Mouse (Mus musculus) liver, embryonic 16.5 days (tissue): ENCODE results near the gene Zfp286. TPM values are rescaled to one million over a fixed set of nuclear protein-coding genes. Genes with fewer than 3 reads are reported as not detected.

Source experiments
- ATAC-seq: fragments of 200-750 bp; cut with Nextera tagmentation; 2 replicates; pipeline ENCODE4 v1.8.0; 2017; ENCODE audit warnings: low read depth, mild to moderate bottlenecking, moderate number of reproducible peaks, moderate library complexity
- H3K27ac ChIP-seq: fragments of 300-500 bp; sonication (generic); 2 replicates; pipeline ENCODE4 v1.5.1; 2014; ENCODE audit warnings: mild to moderate bottlenecking, low read length
- H3K27me3 ChIP-seq: fragments of 300-500 bp; sonication (generic); 2 replicates; pipeline ENCODE4 v1.6.1; 2014; ENCODE audit warnings: low read depth, low read length, mixed read lengths; ENCODE audit not compliant: control insufficient read depth, insufficient read depth
- H3K36me3 ChIP-seq: fragments of 300-500 bp; sonication (generic); 2 replicates; pipeline ENCODE4 v1.6.1; 2014; ENCODE audit warnings: mild to moderate bottlenecking; ENCODE audit not compliant: control insufficient read depth, insufficient read depth
- H3K4me1 ChIP-seq: fragments of 300-500 bp; sonication (generic); 2 replicates; pipeline ENCODE4 v1.6.1; 2014; ENCODE audit warnings: low read depth, low read length, mixed read lengths; ENCODE audit not compliant: control insufficient read depth
- H3K4me2 ChIP-seq: fragments of 300-500 bp; sonication (generic); 2 replicates; pipeline ENCODE4 v1.6.1; 2014; ENCODE audit warnings: low read depth, low read length, mixed read lengths
- H3K4me3 ChIP-seq: fragments of 300-500 bp; sonication (generic); 2 replicates; pipeline ENCODE4 v1.5.1; 2014; ENCODE audit warnings: low read depth, mild to moderate bottlenecking, low read length
- H3K9ac ChIP-seq: fragments of 300-500 bp; sonication (generic); 2 replicates; pipeline ENCODE4 v1.6.1; 2014; ENCODE audit warnings: low read depth, low read length
- H3K9me3 ChIP-seq: fragments of 300-500 bp; sonication (generic); replicated peaks from 2 replicates; pipeline ENCODE4 v1.6.1; 2016; ENCODE audit warnings: low read length; ENCODE audit not compliant: control insufficient read depth
- WGBS: fragments of 180-500 bp; shearing (Covaris S2); extraction: QIAGEN DNeasy Blood & Tissue Kit; methylation state at CpG from one replicate; pipeline ENCODE4 v1.1.7; 2014; ENCODE audit not compliant: insufficient replicate concordance; 5-methylcytosine and 5-hydroxymethylcytosine counted together
- polyA plus RNA-seq: library from polyadenylated mRNA; unstranded; fragments of >200 nt; fragmentation: Nextera tagmentation; extraction: Ambion mirVana; gene quantifications from 2 replicates; pipeline ENCODE4 v1.2.1, GENCODE M21; 2015

The Zfp286 gene
- polyA plus RNA-seq, 1 experiment from 2014 or later = 0.66 TPM

DNA sequence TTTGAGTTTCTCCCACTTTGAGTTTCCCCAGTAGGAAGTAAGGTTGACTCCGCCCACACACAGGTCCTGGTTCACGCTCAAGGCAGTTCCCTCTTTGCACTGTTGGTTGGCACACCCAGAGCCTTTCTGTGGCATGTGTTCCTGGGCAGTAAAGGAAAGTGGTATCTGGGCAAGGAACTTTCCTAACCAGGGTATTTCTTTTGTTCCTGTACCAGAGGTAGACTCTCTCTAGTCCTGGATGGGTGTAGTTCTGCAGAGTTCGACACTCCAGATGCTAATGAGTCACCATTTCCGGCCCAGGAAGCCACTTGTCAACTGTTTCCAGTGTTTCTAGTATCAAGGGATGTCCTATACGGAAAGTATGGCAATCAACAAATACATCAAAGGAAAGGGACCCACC, 32.6 kb upstream of the Zfp286 start:
- Histone ChIP-seq H3K4me2 (0 out of 2 replicates have a peak overlapping the region, but pooled peaks have one; percentile 1), H3K9ac (no peak overlapping the region), H3K27ac (no peak overlapping the region), H3K9me3 (no peaks in the 10 kb centered on the region), H3K4me3 (peak overlapping the region; percentile 3; the same call in 1 of the 2 replicates), H3K4me1 (peaks cover 6% of the 10 kb centered on the region), H3K27me3 (no peaks in the 10 kb centered on the region; the same call in 1 of the 2 replicates), H3K36me3 (no peaks in the 10 kb centered on the region)
- 27% methylated on average over 5 of the region's 5 CpGs for WGBS
- no peak for ATAC-seq

DNA sequence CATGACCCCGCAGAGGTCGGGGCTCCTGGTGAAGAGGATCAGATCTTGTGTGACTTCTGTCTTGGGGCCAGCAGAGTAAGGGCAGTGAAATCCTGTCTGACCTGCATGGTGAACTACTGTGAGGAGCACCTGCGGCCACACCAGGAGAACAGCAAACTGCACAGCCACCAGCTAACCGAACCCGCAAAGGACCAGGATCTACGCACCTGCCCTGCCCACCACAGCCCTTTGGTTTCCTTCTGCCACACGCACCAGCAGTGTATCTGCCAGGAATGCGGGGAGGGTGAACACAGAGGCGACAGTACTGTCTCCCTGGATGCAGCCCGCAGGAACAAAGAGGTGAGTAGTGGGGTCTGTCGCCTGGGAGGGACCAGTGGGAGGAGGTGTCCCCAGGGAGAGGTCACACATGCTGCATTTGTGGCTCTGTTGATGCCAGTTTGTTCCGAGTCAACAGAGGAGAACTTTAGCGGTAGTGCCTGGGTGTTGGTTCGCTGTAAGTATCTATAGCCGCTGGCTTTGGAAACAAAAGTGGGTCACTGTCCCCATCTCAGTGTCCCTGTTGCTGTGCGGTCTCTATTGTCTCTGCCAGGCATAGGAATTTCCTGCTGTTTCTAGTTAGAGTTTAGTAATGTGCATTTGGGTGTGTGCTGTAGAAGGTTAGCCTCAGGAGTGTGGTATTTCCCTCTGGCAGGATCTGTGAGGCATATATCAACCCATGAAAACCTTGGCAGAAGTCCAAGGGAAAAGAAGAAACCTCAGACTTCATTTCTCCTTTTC, 31.6 kb upstream of the Zfp286 start:
- Histone ChIP-seq H3K27me3 (no peaks in the 10 kb centered on the region; the same call in 1 of the 2 replicates), H3K4me3 (peak overlapping the region; percentile 47), H3K9ac (peak overlapping the region; percentile 42; the same call in 1 of the 2 replicates), H3K4me2 (peak overlapping the region; percentile 46), H3K4me1 (peaks cover 6% of the 10 kb centered on the region), H3K27ac (no peak overlapping the region), H3K36me3 (no peaks in the 10 kb centered on the region), H3K9me3 (no peaks in the 10 kb centered on the region)
- no peak for ATAC-seq
- 3% methylated on average over 16 of the region's 16 CpGs for WGBS

DNA sequence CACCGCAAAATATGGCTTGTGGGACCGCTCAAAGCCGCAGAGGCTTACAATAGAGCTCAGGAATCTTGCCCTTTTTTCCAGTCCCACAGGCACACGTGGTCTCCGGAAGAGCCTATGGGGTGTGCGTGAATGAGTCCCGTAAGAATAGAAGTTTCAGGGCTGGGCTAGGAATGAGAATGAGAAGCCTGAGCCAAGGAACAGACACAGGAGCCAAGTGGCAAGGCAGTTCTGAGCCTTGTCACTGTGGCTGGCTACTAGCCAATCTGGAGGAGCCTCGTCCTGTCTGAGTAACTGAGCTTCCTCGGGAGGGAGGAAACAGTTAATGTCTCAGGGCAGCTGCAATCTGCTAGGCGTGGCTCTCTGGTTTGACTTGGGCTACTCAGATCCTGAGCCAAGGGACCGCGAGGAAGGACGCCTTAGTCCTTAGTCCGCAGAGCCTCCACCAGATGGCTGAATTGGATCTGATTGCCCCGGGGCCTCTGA, 30.8 kb upstream of the Zfp286 start, which contains the start of gene Trim16:
Trim16 (plus strand) TSS at position 173 of the 483 bp plus-strand sequence.
- 3% methylated on average over 15 of the region's 15 CpGs for WGBS
- H3K27ac ChIP-seq = no peak within 1 kb of the TSS

DNA sequence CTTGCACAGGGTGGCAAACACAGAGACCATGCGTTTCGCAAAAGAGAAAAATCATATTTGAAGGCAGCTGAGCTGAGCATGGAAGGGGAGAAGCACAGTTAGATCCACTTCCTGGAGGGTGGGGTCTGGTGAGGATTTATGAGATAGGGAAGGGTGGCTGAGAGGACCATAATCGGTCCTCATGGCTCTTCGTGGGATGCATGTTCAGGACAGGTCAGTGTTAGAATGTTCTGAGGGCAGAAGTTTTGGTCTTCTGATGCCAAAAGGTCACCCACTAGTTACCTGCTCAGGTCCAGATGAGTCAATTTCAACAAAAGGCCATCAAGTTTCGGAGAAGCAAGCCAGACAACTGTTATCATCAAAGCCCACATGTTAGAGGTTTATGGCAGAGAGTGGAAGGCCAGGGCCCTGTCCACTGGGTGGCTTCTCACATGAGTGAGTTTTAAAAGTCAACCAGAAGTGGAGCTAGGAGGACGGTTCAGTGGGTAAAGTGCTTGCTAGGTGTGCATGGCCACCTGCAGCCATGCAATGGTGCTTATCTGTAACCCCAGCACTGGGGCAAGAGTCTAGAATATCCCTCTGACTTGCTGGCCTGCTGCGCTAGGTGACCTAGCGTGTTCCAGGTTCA, 29.9 kb upstream of the Zfp286 start:
- Histone ChIP-seq H3K36me3 (no peaks in the 10 kb centered on the region), H3K27me3 (no peaks in the 10 kb centered on the region; the same call in 1 of the 2 replicates), H3K9me3 (no peaks in the 10 kb centered on the region), H3K4me3 (no peak overlapping the region), H3K4me1 (peaks cover 6% of the 10 kb centered on the region), H3K9ac (no peak overlapping the region), H3K27ac (no peak overlapping the region), H3K4me2 (no peak overlapping the region)
- WGBS = 36% methylated on average over 8 of the region's 8 CpGs
- no peak for ATAC-seq

More for the DNA sequence above, 30.8 kb upstream of the Zfp286 start, which contains the start of gene Trim16:
- Histone ChIP-seq H3K27me3 (no peaks in the 10 kb centered on the region; the same call in 1 of the 2 replicates), H3K4me1 (peaks cover 6% of the 10 kb centered on the region), H3K4me3 (peak within 1 kb of the TSS; percentile 47), H3K4me2 (peak within 1 kb of the TSS; percentile 46), H3K9ac (peak within 1 kb of the TSS; percentile 42; the same call in 1 of the 2 replicates), H3K36me3 (no peaks in the 10 kb centered on the region), H3K9me3 (no peaks in the 10 kb centered on the region)
- peak; percentile 56 for ATAC-seq

DNA sequence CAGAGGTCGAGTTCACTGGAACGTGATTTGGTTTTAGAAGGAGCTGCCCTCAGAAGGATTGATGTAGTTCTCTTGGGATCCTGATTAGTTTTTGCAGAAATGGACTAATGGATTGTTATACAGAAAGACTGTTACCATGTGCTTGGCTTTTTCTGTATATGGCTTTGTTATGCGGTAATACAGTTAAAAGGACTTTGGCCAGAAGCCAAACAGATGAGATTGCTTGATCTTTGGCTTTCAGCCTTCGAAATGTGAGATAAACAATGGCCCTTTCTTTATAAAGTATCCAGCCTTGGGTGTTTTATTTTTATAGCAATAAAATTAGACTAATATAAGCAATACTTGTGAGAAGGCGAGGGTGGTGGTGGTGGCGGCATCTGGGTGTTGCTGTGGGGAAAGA, 27.3 kb upstream of the Zfp286 start:
- H3K27me3 ChIP-seq = no peaks in the 10 kb centered on the region
- no peaks in the 10 kb centered on the region for H3K9me3 ChIP-seq
- no peak overlapping the region for H3K27ac ChIP-seq
- H3K4me2 ChIP-seq = no peak overlapping the region
- 56% methylated on average over 6 of the region's 6 CpGs for WGBS
- ATAC-seq = no peak
- H3K9ac ChIP-seq = no peak overlapping the region
- no peaks in the 10 kb centered on the region for H3K36me3 ChIP-seq
- H3K4me1 ChIP-seq = peaks cover 6% of the 10 kb centered on the region
- no peak overlapping the region for H3K4me3 ChIP-seq

DNA sequence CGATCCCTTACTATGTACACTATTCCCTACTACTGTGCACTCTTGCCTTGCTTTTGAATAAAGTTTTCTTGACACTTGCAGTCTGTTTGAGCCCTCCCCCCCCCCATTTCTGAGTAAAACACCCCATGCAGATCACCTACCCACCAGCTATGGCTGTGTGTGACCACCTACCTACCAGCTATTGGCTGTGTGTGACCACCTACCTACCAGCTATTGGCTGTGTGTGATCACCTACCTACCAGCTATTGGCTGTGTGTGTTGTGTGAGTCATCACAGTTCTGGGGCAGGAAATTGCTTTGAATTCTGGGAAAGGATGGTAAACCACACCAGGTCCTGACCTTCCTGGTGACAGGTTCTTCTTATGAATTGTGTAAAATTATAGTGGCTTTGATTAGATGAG, 26.2 kb upstream of the Zfp286 start:
- no peak overlapping the region for H3K27ac ChIP-seq
- 65% methylated on average over 1 of the region's 1 CpGs for WGBS
- no peak overlapping the region for H3K4me3 ChIP-seq
- no peaks in the 10 kb centered on the region for H3K27me3 ChIP-seq
- no peak overlapping the region for H3K4me2 ChIP-seq
- H3K9ac ChIP-seq = no peak overlapping the region
- no peaks in the 10 kb centered on the region for H3K36me3 ChIP-seq
- no peaks in the 10 kb centered on the region for H3K9me3 ChIP-seq
- peaks cover 1% of the 10 kb centered on the region; the same call in 1 of the 2 replicates for H3K4me1 ChIP-seq
- ATAC-seq = no peak

DNA sequence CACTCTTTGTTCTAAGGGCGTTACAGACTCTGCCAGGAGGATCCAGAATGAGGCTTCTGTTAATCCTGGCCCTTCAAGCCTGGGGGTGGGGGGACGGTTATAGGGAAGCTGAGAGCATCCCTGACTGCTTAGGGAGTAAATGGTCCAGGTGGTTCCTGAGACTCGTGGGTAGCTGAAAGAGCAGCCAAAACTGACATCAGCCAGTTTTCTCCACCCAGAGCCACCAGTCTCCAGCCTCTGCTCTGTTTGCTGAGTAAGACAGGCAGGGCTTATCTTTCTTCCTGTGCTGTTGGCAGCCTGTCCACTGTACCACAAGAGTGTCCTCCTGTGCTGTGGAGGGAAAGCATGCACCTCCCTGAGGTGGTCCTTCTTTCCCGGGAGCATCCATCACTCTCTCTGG, 25.4 kb upstream of the Zfp286 start:
- no peaks in the 10 kb centered on the region for H3K36me3 ChIP-seq
- no peaks in the 10 kb centered on the region; the same call in 1 of the 2 replicates for H3K4me1 ChIP-seq
- no peaks in the 10 kb centered on the region for H3K27me3 ChIP-seq
- no peak overlapping the region for H3K4me3 ChIP-seq
- no peak overlapping the region for H3K4me2 ChIP-seq
- no peak for ATAC-seq
- no peaks in the 10 kb centered on the region for H3K9me3 ChIP-seq
- no peak overlapping the region for H3K9ac ChIP-seq
- 29% methylated on average over 4 of the region's 4 CpGs for WGBS
- H3K27ac ChIP-seq = no peak overlapping the region

DNA sequence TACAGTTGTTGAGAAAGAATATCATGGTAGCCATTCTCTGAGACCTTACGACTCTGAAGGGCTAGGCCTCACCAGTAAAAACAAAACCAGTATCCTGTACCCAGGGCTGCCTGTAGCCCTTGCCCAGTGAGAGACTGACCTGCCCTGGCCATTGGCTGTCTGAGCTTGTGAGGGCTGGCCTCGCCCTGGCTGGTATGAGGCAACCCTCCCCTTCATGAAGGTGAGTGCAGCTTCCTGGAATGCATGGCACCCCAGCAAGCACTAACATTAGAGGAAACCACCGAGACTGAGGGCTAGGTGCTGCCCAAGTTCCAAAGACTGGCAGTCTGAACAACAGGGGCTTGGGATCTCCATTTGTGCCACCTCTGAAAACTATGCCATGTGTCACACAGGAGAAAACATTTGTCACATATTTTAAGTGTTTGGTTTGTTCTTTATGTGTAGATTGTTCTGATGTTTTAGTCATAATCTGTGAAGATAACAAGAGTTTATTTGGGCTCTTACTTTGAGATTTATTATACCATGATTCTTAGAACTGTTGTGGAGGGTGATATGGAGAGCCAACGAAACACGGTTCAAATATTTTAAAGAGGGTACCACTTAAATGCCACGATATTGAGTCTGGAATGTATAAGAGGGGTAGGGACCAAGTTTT, 24.8 kb upstream of the Zfp286 start:
- Histone ChIP-seq H3K4me2 (no peak overlapping the region), H3K9ac (no peak overlapping the region), H3K9me3 (no peaks in the 10 kb centered on the region), H3K36me3 (no peaks in the 10 kb centered on the region), H3K27me3 (no peaks in the 10 kb centered on the region), H3K27ac (no peak overlapping the region), H3K4me1 (no peaks in the 10 kb centered on the region), H3K4me3 (no peak overlapping the region)
- ATAC-seq = no peak
- 53% methylated on average over 6 of the region's 6 CpGs for WGBS
